Mouse (Mus musculus): Measurements from ENCODE around the gene Sqor.

The Sqor gene

GRCm38 (mm10) chr2:122786167-122786566 is 21.1 kb downstream of the Sqor start:
- no peak for DNase-seq

GRCm38 (mm10) chr2:122789311-122789710 is 24.3 kb downstream of the Sqor start:
- DNase-seq, result no peak

- no peak for DNase-seq
These were observed 24.7 kb downstream of the Sqor start for GRCm38 (mm10) chr2:122789730-122790129.

DNA sequence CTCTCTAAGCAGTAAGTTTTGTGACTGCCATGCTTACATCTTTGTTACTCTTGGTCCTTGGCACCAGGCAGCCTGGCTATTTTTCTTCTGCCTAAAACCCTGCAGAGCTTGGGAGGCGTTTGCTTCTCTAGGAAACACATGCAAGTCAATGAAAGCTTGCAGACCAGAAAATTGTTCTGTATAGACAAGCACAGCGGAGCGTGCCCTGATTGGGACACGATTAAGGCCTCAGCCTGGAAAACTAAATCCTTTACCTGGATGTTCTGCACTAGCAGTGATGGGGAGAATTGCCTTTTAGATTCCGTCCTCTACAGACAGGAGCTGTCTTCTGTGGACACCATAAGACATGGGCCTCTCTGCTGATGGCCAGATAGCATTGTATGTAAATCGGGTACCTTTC is 39.4 kb downstream of the Sqor start:
- DNase-seq, result no peak

- no peak for DNase-seq
These were observed 41.0 kb downstream of the Sqor start for GRCm38 (mm10) chr2:122806040-122806439.

- DNase-seq, result no peak
These were observed 44.0 kb downstream of the Sqor start for GRCm38 (mm10) chr2:122809027-122809426.

- no peak for DNase-seq
These were observed 51.9 kb downstream of the Sqor start for GRCm38 (mm10) chr2:122816986-122817385.

GRCm38 (mm10) chr2:122821246-122821645 is 56.2 kb downstream of the Sqor start:
- DNase-seq, result no peak

GRCm38 (mm10) chr2:122825406-122826236 is 60.6 kb downstream of the Sqor start:
- DNase-seq, result peak; percentile 9

DNA sequence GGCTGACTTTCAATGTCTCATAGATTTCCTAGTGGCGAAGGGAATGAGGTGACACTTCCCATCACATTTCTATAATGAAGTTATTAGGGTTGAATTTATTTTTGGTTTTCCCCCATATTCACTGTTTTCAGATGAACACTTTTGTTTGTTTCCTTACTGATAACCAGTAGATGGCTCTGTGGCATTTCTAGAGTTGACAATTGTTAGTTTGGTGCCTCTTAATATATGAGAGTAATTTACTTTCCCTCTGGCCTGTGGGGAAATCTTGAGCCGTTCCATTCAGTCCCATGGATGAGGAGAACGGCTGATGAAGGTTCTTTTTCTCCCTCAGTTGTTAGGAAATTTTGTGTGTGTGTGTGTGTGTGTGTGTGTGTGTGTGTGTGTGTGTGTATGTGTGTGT is 61.3 kb downstream of the Sqor start:
- no peak for DNase-seq

DNA sequence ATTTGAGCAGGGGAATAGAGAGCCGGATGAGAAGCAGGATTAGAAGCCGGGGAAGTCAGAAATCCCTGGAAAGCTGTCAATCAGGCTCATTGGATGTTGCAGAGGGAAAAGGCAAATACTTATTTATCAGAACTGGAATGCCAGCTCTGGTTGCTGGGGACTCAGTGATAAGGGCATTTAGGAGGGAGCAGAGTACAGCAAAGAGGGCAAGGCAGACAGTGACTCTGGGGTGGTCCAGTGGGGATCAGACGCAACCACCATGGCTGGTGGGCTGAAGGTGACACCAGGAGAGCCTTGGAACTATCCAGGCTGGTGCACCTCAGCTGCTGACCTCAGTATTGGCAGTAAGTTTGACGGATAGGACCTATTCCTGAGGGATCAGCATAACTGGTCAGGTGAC is 89.6 kb downstream of the Sqor start:
- no peak for DNase-seq

DNA sequence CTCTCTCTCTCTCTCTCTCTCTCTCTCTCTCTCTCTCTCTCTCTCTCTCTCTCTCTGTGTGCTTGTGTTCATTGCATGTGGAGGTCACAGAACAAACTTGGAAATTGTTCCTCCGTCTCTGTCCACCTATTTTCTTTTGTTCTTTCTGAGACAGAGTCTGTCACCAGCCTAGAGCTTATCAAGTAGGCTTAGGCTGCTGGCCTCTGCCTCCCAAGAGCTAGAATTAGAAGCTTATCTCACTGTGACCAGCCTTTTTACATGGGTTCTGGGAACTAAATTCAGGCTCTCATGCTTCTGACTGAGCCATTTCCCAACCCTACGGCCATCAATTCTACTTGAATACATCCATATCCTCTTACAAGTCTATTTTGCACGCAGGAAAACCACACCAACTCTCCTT is 90.3 kb downstream of the Sqor start:
- DNase-seq, result no peak

Data from cerebellum, adult 11 months (tissue).